Mouse (Mus musculus): ENCODE data around the gene Fbxw8. TPM values are rescaled to one million over a fixed set of nuclear protein-coding genes. Genes with fewer than 3 reads are reported as not detected.

Fbxw8 gene
- polyA plus RNA-seq, 1 experiment from 2014 or later: 26.0 TPM

GRCm38 (mm10) chr5:118105536-118105935 lies 49.7 kb downstream of the Fbxw8 start:
- Histone ChIP-seq H3K27ac (ENCODE audit: low read length) (no peak overlapping the region), H3K4me2 (ENCODE audit: low read depth, low read length) (no peak overlapping the region), H3K36me3 (ENCODE audit: control insufficient read depth, insufficient read depth, low read length) (no peaks in the 10 kb centered on the region), H3K9me3 (ENCODE audit: control insufficient read depth, low read length) (no peaks in the 10 kb centered on the region), H3K9ac (ENCODE audit: low read length) (no peak overlapping the region), H3K4me3 (ENCODE audit: low read length) (no peak overlapping the region), H3K27me3 (ENCODE audit: control insufficient read depth, insufficient read depth, low read depth, low read length) (no peaks in the 10 kb centered on the region), H3K4me1 (replicated peaks; ENCODE audit: control insufficient read depth, insufficient read depth, low read length) (peaks cover 6% of the 10 kb centered on the region; the same call in 1 of the 2 replicates)
- ATAC-seq (ENCODE audit: low read depth): no peak
- WGBS: 81% methylated on average over 8 of the region's 8 CpGs

- peaks cover 3% of the 10 kb centered on the region; the same call in 1 of the 2 replicates for H3K36me3 ChIP-seq (ENCODE audit: control insufficient read depth, insufficient read depth, low read length)
- H3K4me1 ChIP-seq (replicated peaks; ENCODE audit: control insufficient read depth, insufficient read depth, low read length): no peaks in the 10 kb centered on the region
- H3K4me3 ChIP-seq (ENCODE audit: low read length): no peak overlapping the region
- no peak overlapping the region for H3K4me2 ChIP-seq (ENCODE audit: low read depth, low read length)
- H3K9ac ChIP-seq (ENCODE audit: low read length): no peak overlapping the region
- no peak overlapping the region for H3K27ac ChIP-seq (ENCODE audit: low read length)
- WGBS: 75% methylated on average over 8 of the region's 8 CpGs
- H3K27me3 ChIP-seq (ENCODE audit: control insufficient read depth, insufficient read depth, low read depth, low read length): no peaks in the 10 kb centered on the region
- ATAC-seq (ENCODE audit: low read depth): no peak
- no peaks in the 10 kb centered on the region for H3K9me3 ChIP-seq (ENCODE audit: control insufficient read depth, low read length)
Measured at GRCm38 (mm10) chr5:118099870-118100478, 55.3 kb downstream of the Fbxw8 start.

GRCm38 (mm10) chr5:118099069-118099869 lies 56.0 kb downstream of the Fbxw8 start:
- H3K27ac ChIP-seq (ENCODE audit: low read length): no peak overlapping the region
- 61% methylated on average over 11 of the region's 11 CpGs for WGBS

GRCm38 (mm10) chr5:118096317-118096716 lies 58.9 kb downstream of the Fbxw8 start:
- Histone ChIP-seq H3K27me3 (ENCODE audit: control insufficient read depth, insufficient read depth, low read depth, low read length) (no peaks in the 10 kb centered on the region), H3K36me3 (ENCODE audit: control insufficient read depth, insufficient read depth, low read length) (peaks cover 24% of the 10 kb centered on the region), H3K27ac (ENCODE audit: low read length) (no peak overlapping the region), H3K4me2 (ENCODE audit: low read depth, low read length) (no peak overlapping the region), H3K9me3 (ENCODE audit: control insufficient read depth, low read length) (no peaks in the 10 kb centered on the region), H3K4me3 (ENCODE audit: low read length) (no peak overlapping the region), H3K9ac (ENCODE audit: low read length) (no peak overlapping the region), H3K4me1 (replicated peaks; ENCODE audit: control insufficient read depth, insufficient read depth, low read length) (no peaks in the 10 kb centered on the region)
- ATAC-seq (ENCODE audit: low read depth): no peak
- 89% methylated on average over 3 of the region's 3 CpGs for WGBS

More at GRCm38 (mm10) chr5:118099069-118099869, 56.0 kb downstream of the Fbxw8 start:
- Histone ChIP-seq H3K36me3 (ENCODE audit: control insufficient read depth, insufficient read depth, low read length) (peaks cover 5% of the 10 kb centered on the region; the same call in 1 of the 2 replicates), H3K4me2 (ENCODE audit: low read depth, low read length) (no peak overlapping the region), H3K9ac (ENCODE audit: low read length) (no peak overlapping the region), H3K4me3 (ENCODE audit: low read length) (no peak overlapping the region), H3K27me3 (ENCODE audit: control insufficient read depth, insufficient read depth, low read depth, low read length) (no peaks in the 10 kb centered on the region), H3K4me1 (replicated peaks; ENCODE audit: control insufficient read depth, insufficient read depth, low read length) (no peaks in the 10 kb centered on the region), H3K9me3 (ENCODE audit: control insufficient read depth, low read length) (no peaks in the 10 kb centered on the region)
- peak; percentile 78 for ATAC-seq (ENCODE audit: low read depth)

- H3K4me3 ChIP-seq (ENCODE audit: low read length): no peak overlapping the region
- H3K27me3 ChIP-seq (ENCODE audit: control insufficient read depth, insufficient read depth, low read depth, low read length): no peaks in the 10 kb centered on the region
- no peak overlapping the region for H3K9ac ChIP-seq (ENCODE audit: low read length)
- H3K27ac ChIP-seq (ENCODE audit: low read length): no peak overlapping the region
- WGBS: 79% methylated on average over 4 of the region's 4 CpGs
- H3K9me3 ChIP-seq (ENCODE audit: control insufficient read depth, low read length): no peaks in the 10 kb centered on the region
- ATAC-seq (ENCODE audit: low read depth): no peak
- no peaks in the 10 kb centered on the region for H3K4me1 ChIP-seq (replicated peaks; ENCODE audit: control insufficient read depth, insufficient read depth, low read length)
- H3K36me3 ChIP-seq (ENCODE audit: control insufficient read depth, insufficient read depth, low read length): peaks cover 28% of the 10 kb centered on the region
- H3K4me2 ChIP-seq (ENCODE audit: low read depth, low read length): no peak overlapping the region
Measured at GRCm38 (mm10) chr5:118095849-118096248, 59.4 kb downstream of the Fbxw8 start.

- no peaks in the 10 kb centered on the region for H3K9me3 ChIP-seq (ENCODE audit: control insufficient read depth, low read length)
- no peaks in the 10 kb centered on the region for H3K4me1 ChIP-seq (replicated peaks; ENCODE audit: control insufficient read depth, insufficient read depth, low read length)
- ATAC-seq (ENCODE audit: low read depth): no peak
- H3K4me3 ChIP-seq (ENCODE audit: low read length): no peak overlapping the region
- 87% methylated on average over 11 of the region's 11 CpGs for WGBS
- no peak overlapping the region for H3K4me2 ChIP-seq (ENCODE audit: low read depth, low read length)
- no peak overlapping the region for H3K27ac ChIP-seq (ENCODE audit: low read length)
- peaks cover 29% of the 10 kb centered on the region for H3K36me3 ChIP-seq (ENCODE audit: control insufficient read depth, insufficient read depth, low read length)
- H3K27me3 ChIP-seq (ENCODE audit: control insufficient read depth, insufficient read depth, low read depth, low read length): no peaks in the 10 kb centered on the region
- H3K9ac ChIP-seq (ENCODE audit: low read length): no peak overlapping the region
Measured at GRCm38 (mm10) chr5:118095433-118095832, 59.8 kb downstream of the Fbxw8 start.

GRCm38 (mm10) chr5:118093321-118094035 lies 61.8 kb downstream of the Fbxw8 start:
- H3K4me2 ChIP-seq (ENCODE audit: low read depth, low read length): no peak overlapping the region
- no peak for ATAC-seq (ENCODE audit: low read depth)
- H3K9ac ChIP-seq (ENCODE audit: low read length): no peak overlapping the region
- H3K4me3 ChIP-seq (ENCODE audit: low read length): no peak overlapping the region
- no peaks in the 10 kb centered on the region for H3K27me3 ChIP-seq (ENCODE audit: control insufficient read depth, insufficient read depth, low read depth, low read length)
- H3K36me3 ChIP-seq (ENCODE audit: control insufficient read depth, insufficient read depth, low read length): peaks cover 29% of the 10 kb centered on the region
- no peaks in the 10 kb centered on the region for H3K4me1 ChIP-seq (replicated peaks; ENCODE audit: control insufficient read depth, insufficient read depth, low read length)
- no peak overlapping the region for H3K27ac ChIP-seq (ENCODE audit: low read length)
- WGBS: 72% methylated on average over 11 of the region's 11 CpGs
- H3K9me3 ChIP-seq (ENCODE audit: control insufficient read depth, low read length): no peaks in the 10 kb centered on the region

GRCm38 (mm10) chr5:118090837-118091236 lies 64.4 kb downstream of the Fbxw8 start:
- Histone ChIP-seq H3K36me3 (ENCODE audit: control insufficient read depth, insufficient read depth, low read length) (peaks cover 29% of the 10 kb centered on the region), H3K27ac (ENCODE audit: low read length) (no peak overlapping the region), H3K4me2 (ENCODE audit: low read depth, low read length) (no peak overlapping the region), H3K9ac (ENCODE audit: low read length) (no peak overlapping the region), H3K4me1 (replicated peaks; ENCODE audit: control insufficient read depth, insufficient read depth, low read length) (no peaks in the 10 kb centered on the region), H3K27me3 (ENCODE audit: control insufficient read depth, insufficient read depth, low read depth, low read length) (no peaks in the 10 kb centered on the region), H3K4me3 (ENCODE audit: low read length) (no peak overlapping the region), H3K9me3 (ENCODE audit: control insufficient read depth, low read length) (no peaks in the 10 kb centered on the region)
- WGBS: 94% methylated on average over 2 of the region's 2 CpGs
- ATAC-seq (ENCODE audit: low read depth): no peak

GRCm38 (mm10) chr5:118090101-118090500 lies 65.2 kb downstream of the Fbxw8 start:
- Histone ChIP-seq H3K4me1 (replicated peaks; ENCODE audit: control insufficient read depth, insufficient read depth, low read length) (no peaks in the 10 kb centered on the region; the same call in 1 of the 2 replicates), H3K9ac (ENCODE audit: low read length) (no peak overlapping the region), H3K4me2 (ENCODE audit: low read depth, low read length) (no peak overlapping the region), H3K9me3 (ENCODE audit: control insufficient read depth, low read length) (no peaks in the 10 kb centered on the region), H3K36me3 (ENCODE audit: control insufficient read depth, insufficient read depth, low read length) (peaks cover 26% of the 10 kb centered on the region), H3K27me3 (ENCODE audit: control insufficient read depth, insufficient read depth, low read depth, low read length) (no peaks in the 10 kb centered on the region), H3K4me3 (ENCODE audit: low read length) (no peak overlapping the region), H3K27ac (ENCODE audit: low read length) (no peak overlapping the region)
- WGBS: 93% methylated on average over 6 of the region's 6 CpGs
- no peak for ATAC-seq (ENCODE audit: low read depth)
